Mouse (Mus musculus): Measurements from ENCODE around the gene Atp1a1. TPM values are rescaled to one million over a fixed set of nuclear protein-coding genes. Genes with fewer than 3 reads are reported as not detected.

Atp1a1 gene
- polyA plus RNA-seq, 1 experiment from 2014 or later: 51.5 TPM

GRCm38 (mm10) chr3:101561948-101562347 is 42.5 kb downstream of the Atp1a1 start:
- no peak overlapping the region for H3K4me2 ChIP-seq
- 90% methylated on average over 5 of the region's 5 CpGs for WGBS
- no peaks in the 10 kb centered on the region for H3K36me3 ChIP-seq (replicated peaks)
- H3K9me3 ChIP-seq: 0 out of 2 replicates have a peak, but pooled peaks cover 6% of the 10 kb centered on the region
- H3K27me3 ChIP-seq: no peaks in the 10 kb centered on the region
- H3K9ac ChIP-seq: no peak overlapping the region
- H3K27ac ChIP-seq: no peak overlapping the region
- ATAC-seq (ENCODE audit: low FRiP score): no peak
- H3K4me3 ChIP-seq (replicated peaks): no peak overlapping the region
- peaks cover 29% of the 10 kb centered on the region for H3K4me1 ChIP-seq

GRCm38 (mm10) chr3:101560841-101561522 is 43.5 kb downstream of the Atp1a1 start:
- WGBS: 42% methylated on average over 9 of the region's 9 CpGs
- Histone ChIP-seq H3K4me3 (replicated peaks) (no peak overlapping the region), H3K9ac (0 out of 2 replicates have a peak overlapping the region, but pooled peaks have one; percentile 27), H3K36me3 (replicated peaks) (no peaks in the 10 kb centered on the region), H3K4me2 (no peak overlapping the region), H3K27ac (peak overlapping the region; percentile 46; the same call in 1 of the 2 replicates), H3K9me3 (0 out of 2 replicates have a peak, but pooled peaks cover 6% of the 10 kb centered on the region), H3K27me3 (no peaks in the 10 kb centered on the region), H3K4me1 (peaks cover 29% of the 10 kb centered on the region)
- ATAC-seq (ENCODE audit: low FRiP score): peak; percentile 57; the same call in 1 of the 2 replicates

GRCm38 (mm10) chr3:101556712-101557111 is 47.8 kb downstream of the Atp1a1 start:
- H3K27ac ChIP-seq: no peak overlapping the region
- no peaks in the 10 kb centered on the region for H3K9me3 ChIP-seq
- no peak overlapping the region for H3K9ac ChIP-seq
- H3K4me2 ChIP-seq: no peak overlapping the region
- no peaks in the 10 kb centered on the region for H3K36me3 ChIP-seq (replicated peaks)
- no peak overlapping the region for H3K4me3 ChIP-seq (replicated peaks)
- no peak for ATAC-seq (ENCODE audit: low FRiP score)
- no peaks in the 10 kb centered on the region for H3K27me3 ChIP-seq
- 88% methylated on average over 2 of the region's 2 CpGs for WGBS
- peaks cover 19% of the 10 kb centered on the region for H3K4me1 ChIP-seq

GRCm38 (mm10) chr3:101552621-101553620 is 51.6 kb downstream of the Atp1a1 start:
- no peak overlapping the region for H3K27ac ChIP-seq
- no peak overlapping the region for H3K4me2 ChIP-seq
- no peaks in the 10 kb centered on the region for H3K36me3 ChIP-seq (replicated peaks)
- no peaks in the 10 kb centered on the region for H3K9me3 ChIP-seq
- ATAC-seq (ENCODE audit: low FRiP score): no peak
- WGBS: 88% methylated on average over 6 of the region's 7 CpGs
- H3K4me3 ChIP-seq (replicated peaks): no peak overlapping the region
- H3K4me1 ChIP-seq: peaks cover 8% of the 10 kb centered on the region; the same call in 1 of the 2 replicates
- no peak overlapping the region for H3K9ac ChIP-seq
- H3K27me3 ChIP-seq: no peaks in the 10 kb centered on the region

GRCm38 (mm10) chr3:101551457-101552230 is 52.8 kb downstream of the Atp1a1 start:
- WGBS: 68% methylated on average over 26 of the region's 26 CpGs
- Histone ChIP-seq H3K27ac (no peak overlapping the region), H3K4me1 (peaks cover 8% of the 10 kb centered on the region; the same call in 1 of the 2 replicates), H3K9me3 (no peaks in the 10 kb centered on the region), H3K36me3 (replicated peaks) (no peaks in the 10 kb centered on the region), H3K27me3 (no peaks in the 10 kb centered on the region), H3K9ac (no peak overlapping the region), H3K4me3 (replicated peaks) (no peak overlapping the region), H3K4me2 (no peak overlapping the region)
- ATAC-seq (ENCODE audit: low FRiP score): peak; percentile 20; the same call in 1 of the 2 replicates

- no peaks in the 10 kb centered on the region for H3K9me3 ChIP-seq
- H3K4me2 ChIP-seq: no peak overlapping the region
- H3K4me1 ChIP-seq: peaks cover 8% of the 10 kb centered on the region; the same call in 1 of the 2 replicates
- 83% methylated on average over 5 of the region's 5 CpGs for WGBS
- no peak for ATAC-seq (ENCODE audit: low FRiP score)
- H3K36me3 ChIP-seq (replicated peaks): no peaks in the 10 kb centered on the region
- no peak overlapping the region for H3K27ac ChIP-seq
- H3K9ac ChIP-seq: no peak overlapping the region
- no peaks in the 10 kb centered on the region for H3K27me3 ChIP-seq
- H3K4me3 ChIP-seq (replicated peaks): no peak overlapping the region
These were observed 54.7 kb downstream of the Atp1a1 start for GRCm38 (mm10) chr3:101549749-101550148.

GRCm38 (mm10) chr3:101544116-101544515 is 60.4 kb downstream of the Atp1a1 start:
- Histone ChIP-seq H3K4me3 (replicated peaks) (no peak overlapping the region), H3K36me3 (replicated peaks) (no peaks in the 10 kb centered on the region), H3K9me3 (no peaks in the 10 kb centered on the region), H3K4me2 (no peak overlapping the region), H3K27ac (no peak overlapping the region), H3K27me3 (0 out of 2 replicates have a peak, but pooled peaks cover 3% of the 10 kb centered on the region), H3K4me1 (peaks cover 8% of the 10 kb centered on the region; the same call in 1 of the 2 replicates), H3K9ac (no peak overlapping the region)
- no peak for ATAC-seq (ENCODE audit: low FRiP score)
- WGBS: 77% methylated on average over 7 of the region's 7 CpGs

- 67% methylated on average over 6 of the region's 6 CpGs for WGBS
- no peak overlapping the region for H3K4me3 ChIP-seq (replicated peaks)
- H3K9me3 ChIP-seq: no peaks in the 10 kb centered on the region
- H3K36me3 ChIP-seq (replicated peaks): no peaks in the 10 kb centered on the region
- no peak overlapping the region for H3K27ac ChIP-seq
- H3K9ac ChIP-seq: no peak overlapping the region
- no peak for ATAC-seq (ENCODE audit: low FRiP score)
- no peak overlapping the region for H3K4me2 ChIP-seq
- peaks cover 8% of the 10 kb centered on the region; the same call in 1 of the 2 replicates for H3K4me1 ChIP-seq
- peaks cover 9% of the 10 kb centered on the region; the same call in 1 of the 2 replicates for H3K27me3 ChIP-seq
These were observed 62.9 kb downstream of the Atp1a1 start for GRCm38 (mm10) chr3:101541571-101541970.

- H3K4me2 ChIP-seq: no peak overlapping the region
- H3K9ac ChIP-seq: no peak overlapping the region
- ATAC-seq (ENCODE audit: low FRiP score): no peak
- no peaks in the 10 kb centered on the region for H3K36me3 ChIP-seq (replicated peaks)
- no peak overlapping the region for H3K27ac ChIP-seq
- H3K4me3 ChIP-seq (replicated peaks): no peak overlapping the region
- H3K27me3 ChIP-seq: peaks cover 9% of the 10 kb centered on the region; the same call in 1 of the 2 replicates
- WGBS: 81% methylated on average over 4 of the region's 4 CpGs
- no peaks in the 10 kb centered on the region for H3K9me3 ChIP-seq
- H3K4me1 ChIP-seq: peaks cover 8% of the 10 kb centered on the region; the same call in 1 of the 2 replicates
These were observed 63.9 kb downstream of the Atp1a1 start for GRCm38 (mm10) chr3:101540568-101540967.

GRCm38 (mm10) chr3:101536322-101536721 is 68.2 kb downstream of the Atp1a1 start:
- Histone ChIP-seq H3K4me1 (peaks cover 12% of the 10 kb centered on the region), H3K36me3 (replicated peaks) (no peaks in the 10 kb centered on the region), H3K27me3 (peaks cover 8% of the 10 kb centered on the region; the same call in 1 of the 2 replicates), H3K4me2 (no peak overlapping the region), H3K9me3 (no peaks in the 10 kb centered on the region), H3K27ac (no peak overlapping the region), H3K9ac (no peak overlapping the region), H3K4me3 (replicated peaks) (no peak overlapping the region)
- 83% methylated on average over 7 of the region's 7 CpGs for WGBS
- no peak for ATAC-seq (ENCODE audit: low FRiP score)

GRCm38 (mm10) chr3:101534311-101534710 is 70.2 kb downstream of the Atp1a1 start:
- Histone ChIP-seq H3K9ac (no peak overlapping the region), H3K36me3 (replicated peaks) (no peaks in the 10 kb centered on the region), H3K27me3 (peaks cover 6% of the 10 kb centered on the region; the same call in 1 of the 2 replicates), H3K4me1 (peaks cover 19% of the 10 kb centered on the region), H3K4me2 (no peak overlapping the region), H3K27ac (no peak overlapping the region), H3K9me3 (no peaks in the 10 kb centered on the region), H3K4me3 (replicated peaks) (no peak overlapping the region)
- no peak for ATAC-seq (ENCODE audit: low FRiP score)
- 94% methylated on average over 9 of the region's 9 CpGs for WGBS
